Mouse (Mus musculus): ENCODE measurements around the gene Shank3. TPM values are rescaled to one million over a fixed set of nuclear protein-coding genes. Genes with fewer than 3 reads are reported as not detected.

Shank3 gene
- polyA plus RNA-seq (2015; fragmentation: Nextera tagmentation; extraction: Ambion mirVana): 0.23 and 0.43 TPM in 2 replicates

GRCm38 (mm10) chr15:89498961-89499688 is at the start of gene Shank3:
TSS of gene Shank3 (plus strand) at chr15:89499623.
- Histone ChIP-seq H3K4me1 (replicated peaks) (peaks cover 41% of the 10 kb centered on the region), H3K9ac (peak within 1 kb of the TSS; percentile 62), H3K4me3 (replicated peaks) (peak within 1 kb of the TSS; percentile 67), H3K4me2 (peak within 1 kb of the TSS; percentile 89), H3K27me3 (peaks cover 48% of the 10 kb centered on the region), H3K27ac (peak within 1 kb of the TSS; percentile 27; the same call in 1 of the 2 replicates), H3K36me3 (peaks cover 8% of the 10 kb centered on the region; the same call in 1 of the 2 replicates), H3K9me3 (replicated peaks) (no peaks in the 10 kb centered on the region)
- WGBS (ENCODE audit: insufficient replicate concordance): under 1% methylated on average over 50 of the region's 72 CpGs
- ATAC-seq (ENCODE audit: low read depth) (no peak), DNase-seq (no peak)

GRCm38 (mm10) chr15:89452906-89453864 is 46.2 kb upstream of the Shank3 start:
- Histone ChIP-seq H3K27ac (no peak overlapping the region), H3K9me3 (replicated peaks) (no peaks in the 10 kb centered on the region), H3K9ac (no peak overlapping the region), H3K4me3 (replicated peaks) (peak overlapping the region; percentile 46; the same call in 1 of the 2 replicates), H3K36me3 (no peaks in the 10 kb centered on the region), H3K4me1 (replicated peaks) (peaks cover 11% of the 10 kb centered on the region), H3K27me3 (peaks cover 63% of the 10 kb centered on the region), H3K4me2 (peak overlapping the region; percentile 58)
- peak; percentile 41; the same call in 1 of the 2 replicates for ATAC-seq (ENCODE audit: low read depth)
- peak; percentile 48 for DNase-seq
- WGBS (ENCODE audit: insufficient replicate concordance): 4% methylated on average over 24 of the region's 24 CpGs

DNA sequence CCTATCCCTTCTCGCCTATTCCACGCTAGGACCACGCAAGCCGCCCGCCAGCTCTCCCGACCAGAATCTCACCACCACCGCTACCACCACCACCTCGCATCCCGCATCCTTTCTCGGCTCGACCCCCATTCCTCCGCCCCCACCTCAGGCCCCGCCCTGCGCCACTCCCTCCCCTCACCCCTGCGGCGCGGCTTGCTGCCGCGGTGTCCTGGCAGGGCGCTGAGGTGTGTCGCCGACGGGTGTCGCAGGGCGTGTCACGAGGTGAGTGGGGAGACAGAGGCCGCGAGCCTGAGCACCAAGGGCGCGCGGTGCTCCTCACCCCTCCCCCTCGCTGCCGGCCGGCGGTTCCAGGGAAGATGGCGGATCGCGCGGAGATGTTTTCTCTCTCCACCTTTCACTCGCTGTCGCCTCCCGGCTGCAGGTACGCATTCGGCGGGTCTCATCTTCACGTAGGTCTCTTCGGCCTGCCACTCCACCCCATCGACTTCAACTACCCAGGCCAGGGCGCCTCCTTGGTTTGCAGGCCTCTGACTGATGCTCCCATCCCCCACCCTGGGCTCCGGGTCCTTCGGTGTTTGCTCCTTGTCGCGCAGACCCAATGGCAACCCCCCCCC is 45.5 kb upstream of the Shank3 start, which contains the start of gene Mapk8ip2:
TSS of gene Mapk8ip2 (plus strand) at position 49 of the 614 bp plus-strand sequence.
- DNase-seq (no peak), ATAC-seq (ENCODE audit: low read depth) (no peak)
- Histone ChIP-seq H3K36me3 (no peaks in the 10 kb centered on the region), H3K4me1 (replicated peaks) (peaks cover 11% of the 10 kb centered on the region), H3K4me3 (replicated peaks) (peak within 1 kb of the TSS; percentile 46), H3K9ac (no peak within 1 kb of the TSS), H3K4me2 (peak within 1 kb of the TSS; percentile 58), H3K27ac (no peak within 1 kb of the TSS), H3K9me3 (replicated peaks) (no peaks in the 10 kb centered on the region), H3K27me3 (peaks cover 70% of the 10 kb centered on the region)
- 2% methylated on average over 53 of the region's 53 CpGs for WGBS (ENCODE audit: insufficient replicate concordance)

GRCm38 (mm10) chr15:89454857-89455256 is 44.6 kb upstream of the Shank3 start:
- peaks cover 11% of the 10 kb centered on the region for H3K4me1 ChIP-seq (replicated peaks)
- no peaks in the 10 kb centered on the region for H3K9me3 ChIP-seq (replicated peaks)
- WGBS (ENCODE audit: insufficient replicate concordance): 27% methylated on average over 4 of the region's 6 CpGs
- no peak overlapping the region for H3K4me3 ChIP-seq (replicated peaks)
- no peak overlapping the region for H3K4me2 ChIP-seq
- peaks cover 73% of the 10 kb centered on the region for H3K27me3 ChIP-seq
- DNase-seq (no peak), ATAC-seq (ENCODE audit: low read depth) (no peak)
- no peak overlapping the region for H3K9ac ChIP-seq
- H3K36me3 ChIP-seq: no peaks in the 10 kb centered on the region
- H3K27ac ChIP-seq: no peak overlapping the region

DNA sequence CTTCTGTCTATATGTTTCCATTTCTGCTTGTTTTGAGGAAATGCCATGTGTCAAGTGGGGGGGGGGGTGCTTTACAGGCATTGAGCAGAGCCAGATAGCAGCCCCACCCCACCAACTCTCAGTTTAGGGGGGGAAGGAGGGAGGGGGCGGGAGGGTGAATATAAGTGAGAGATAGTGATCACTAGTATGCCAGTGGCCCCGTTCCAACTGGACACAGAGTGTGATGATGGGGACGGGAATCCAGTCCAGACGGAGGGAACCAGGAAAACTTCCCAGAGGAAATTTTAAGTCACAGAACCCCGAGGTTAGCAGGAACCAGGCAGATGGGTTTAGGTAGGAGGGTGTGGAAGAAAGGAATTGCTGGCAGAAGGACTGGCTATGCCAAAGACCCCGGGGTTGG is 43.8 kb upstream of the Shank3 start:
- WGBS (ENCODE audit: insufficient replicate concordance): 61% methylated on average over 6 of the region's 6 CpGs
- no peak overlapping the region for H3K27ac ChIP-seq
- peaks cover 11% of the 10 kb centered on the region for H3K4me1 ChIP-seq (replicated peaks)
- no peak overlapping the region for H3K9ac ChIP-seq
- H3K4me2 ChIP-seq: no peak overlapping the region
- H3K27me3 ChIP-seq: peaks cover 73% of the 10 kb centered on the region
- no peaks in the 10 kb centered on the region for H3K36me3 ChIP-seq
- no peaks in the 10 kb centered on the region for H3K9me3 ChIP-seq (replicated peaks)
- DNase-seq (no peak), ATAC-seq (ENCODE audit: low read depth) (no peak)
- no peak overlapping the region for H3K4me3 ChIP-seq (replicated peaks)

DNA sequence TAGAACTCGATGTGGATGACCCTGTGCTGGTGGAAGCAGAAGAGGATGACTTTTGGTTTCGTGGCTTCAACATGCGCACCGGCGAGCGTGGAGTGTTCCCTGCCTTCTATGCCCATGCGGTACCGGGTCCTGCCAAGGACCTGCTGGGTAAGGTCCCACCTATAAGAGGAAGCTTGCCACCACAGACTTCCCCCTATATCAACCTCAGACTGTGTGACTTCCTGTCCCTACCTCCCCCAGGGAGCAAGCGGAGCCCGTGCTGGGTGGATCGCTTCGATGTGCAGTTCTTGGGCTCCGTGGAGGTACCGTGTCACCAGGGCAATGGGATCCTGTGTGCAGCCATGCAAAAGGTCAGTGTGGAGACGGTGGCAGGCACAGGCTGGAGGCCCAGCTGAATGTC is 40.5 kb upstream of the Shank3 start:
- DNase-seq: no peak
- H3K4me1 ChIP-seq (replicated peaks): peaks cover 6% of the 10 kb centered on the region
- H3K4me3 ChIP-seq (replicated peaks): no peak overlapping the region
- H3K9me3 ChIP-seq (replicated peaks): no peaks in the 10 kb centered on the region
- H3K4me2 ChIP-seq: no peak overlapping the region
- peaks cover 70% of the 10 kb centered on the region for H3K27me3 ChIP-seq
- no peak overlapping the region for H3K9ac ChIP-seq
- no peak overlapping the region for H3K27ac ChIP-seq
- WGBS (ENCODE audit: insufficient replicate concordance): 36% methylated on average over 15 of the region's 15 CpGs
- no peaks in the 10 kb centered on the region for H3K36me3 ChIP-seq
- no peak for ATAC-seq (ENCODE audit: low read depth)

GRCm38 (mm10) chr15:89459821-89460220 is 39.6 kb upstream of the Shank3 start:
- Histone ChIP-seq H3K4me3 (replicated peaks) (no peak overlapping the region), H3K4me1 (replicated peaks) (no peaks in the 10 kb centered on the region), H3K9ac (no peak overlapping the region), H3K36me3 (no peaks in the 10 kb centered on the region), H3K9me3 (replicated peaks) (no peaks in the 10 kb centered on the region), H3K4me2 (no peak overlapping the region), H3K27me3 (peaks cover 61% of the 10 kb centered on the region), H3K27ac (no peak overlapping the region)
- DNase-seq (no peak), ATAC-seq (ENCODE audit: low read depth) (no peak)
- WGBS (ENCODE audit: insufficient replicate concordance): 55% methylated on average over 7 of the region's 7 CpGs

GRCm38 (mm10) chr15:89460298-89460697 is 39.1 kb upstream of the Shank3 start:
- ATAC-seq (ENCODE audit: low read depth): no peak
- Histone ChIP-seq H3K27ac (no peak overlapping the region), H3K4me3 (replicated peaks) (no peak overlapping the region), H3K4me2 (no peak overlapping the region), H3K27me3 (peaks cover 56% of the 10 kb centered on the region), H3K9me3 (replicated peaks) (no peaks in the 10 kb centered on the region), H3K9ac (no peak overlapping the region), H3K36me3 (no peaks in the 10 kb centered on the region), H3K4me1 (replicated peaks) (no peaks in the 10 kb centered on the region)
- WGBS (ENCODE audit: insufficient replicate concordance): 48% methylated on average over 10 of the region's 10 CpGs
- DNase-seq: no peak

GRCm38 (mm10) chr15:89461321-89461720 is 38.1 kb upstream of the Shank3 start:
- peaks cover 46% of the 10 kb centered on the region for H3K27me3 ChIP-seq
- no peak overlapping the region for H3K4me3 ChIP-seq (replicated peaks)
- H3K4me2 ChIP-seq: no peak overlapping the region
- H3K9me3 ChIP-seq (replicated peaks): no peaks in the 10 kb centered on the region
- no peak for ATAC-seq (ENCODE audit: low read depth)
- H3K36me3 ChIP-seq: no peaks in the 10 kb centered on the region
- WGBS (ENCODE audit: insufficient replicate concordance): 62% methylated on average over 15 of the region's 15 CpGs
- no peak overlapping the region for H3K9ac ChIP-seq
- no peak overlapping the region for H3K27ac ChIP-seq
- DNase-seq: no peak
- no peaks in the 10 kb centered on the region for H3K4me1 ChIP-seq (replicated peaks)

GRCm38 (mm10) chr15:89462176-89462575 is 37.2 kb upstream of the Shank3 start:
- ATAC-seq (ENCODE audit: low read depth) (no peak), DNase-seq (no peak)
- 56% methylated on average over 7 of the region's 7 CpGs for WGBS (ENCODE audit: insufficient replicate concordance)

More at GRCm38 (mm10) chr15:89462176-89462575, 37.2 kb upstream of the Shank3 start:
- Histone ChIP-seq H3K36me3 (no peaks in the 10 kb centered on the region), H3K27ac (no peak overlapping the region), H3K27me3 (peaks cover 37% of the 10 kb centered on the region), H3K9me3 (replicated peaks) (no peaks in the 10 kb centered on the region), H3K4me3 (replicated peaks) (no peak overlapping the region), H3K4me1 (replicated peaks) (no peaks in the 10 kb centered on the region), H3K4me2 (no peak overlapping the region), H3K9ac (no peak overlapping the region)

Data from liver, embryonic 13.5 days (tissue).